Mouse (Mus musculus) adrenal gland, adult 2 months (tissue): ENCODE results near the gene Adamts17. TPM values are rescaled to one million over a fixed set of nuclear protein-coding genes. Genes with fewer than 3 reads are reported as not detected.

Experiments used
- DNase-seq: peaks from one replicate; pipeline ENCODE4 v3.0.0; 2021
- long read RNA-seq: library from polyadenylated mRNA; stranded (forward); transcript quantifications from one replicate; pipeline ENCODE4 v2.0.0, GENCODE M21; 2021
- polyA plus RNA-seq: library from polyadenylated mRNA; depleted of rRNA; stranded (reverse); fragments of >200 nt; gene quantifications from 2 replicates; pipeline ENCODE4 v1.2.3, GENCODE M21; 2012; rRNA removed
- total RNA-seq, 2 experiments: library from RNA; stranded (reverse); gene quantifications; 2 replicates each; pipeline ENCODE4 v1.2.3; 2021

The Adamts17 gene
- total RNA-seq (1 to 10 TPM; 2.2 to 4.3 TPM), polyA plus RNA-seq (4.6 and 6.3 TPM in 2 replicates)
- long read RNA-seq, partial matches to known transcripts: 0 of 1 reads
- long read RNA-seq, other reads (novel, unspliced or antisense): 1 of 1 reads

- DNase-seq: peak; percentile 94
Measured at GRCm38 (mm10) chr7:66839463-66840007, at the start of gene Adamts17. Gene Adamts17 (plus strand): TSS chr7:66839735.

GRCm38 (mm10) chr7:66789860-66790748 lies 49.4 kb upstream of the Adamts17 start:
- no peak for DNase-seq

GRCm38 (mm10) chr7:66791022-66791421 lies 48.5 kb upstream of the Adamts17 start:
- DNase-seq: no peak

- DNase-seq: no peak
Measured at GRCm38 (mm10) chr7:66796909-66797308, 42.6 kb upstream of the Adamts17 start.

GRCm38 (mm10) chr7:66797345-66797744 lies 42.2 kb upstream of the Adamts17 start:
- DNase-seq: no peak

GRCm38 (mm10) chr7:66798826-66799225 lies 40.7 kb upstream of the Adamts17 start:
- DNase-seq: peak; percentile 33

GRCm38 (mm10) chr7:66800784-66801183 lies 38.8 kb upstream of the Adamts17 start:
- peak; percentile 33 for DNase-seq

- peak; percentile 90 for DNase-seq
Measured at GRCm38 (mm10) chr7:66801785-66802184, 37.8 kb upstream of the Adamts17 start.

- DNase-seq: no peak
Measured at GRCm38 (mm10) chr7:66803798-66804197, 35.7 kb upstream of the Adamts17 start.

- DNase-seq: peak; percentile 55
Measured at GRCm38 (mm10) chr7:66806801-66807200, 32.7 kb upstream of the Adamts17 start.

- DNase-seq: no peak
Measured at GRCm38 (mm10) chr7:66810436-66810835, 29.1 kb upstream of the Adamts17 start.

- DNase-seq: no peak
Measured at GRCm38 (mm10) chr7:66811294-66811693, 28.2 kb upstream of the Adamts17 start.

GRCm38 (mm10) chr7:66812289-66812688 lies 27.2 kb upstream of the Adamts17 start:
- no peak for DNase-seq

- DNase-seq: peak; percentile 49
Measured at GRCm38 (mm10) chr7:66812737-66813136, 26.8 kb upstream of the Adamts17 start.

GRCm38 (mm10) chr7:66813172-66813571 lies 26.4 kb upstream of the Adamts17 start:
- DNase-seq: no peak

- no peak for DNase-seq
Measured at GRCm38 (mm10) chr7:66815526-66815925, 24.0 kb upstream of the Adamts17 start.

- peak; percentile 48 for DNase-seq
Measured at GRCm38 (mm10) chr7:66820034-66820433, 19.5 kb upstream of the Adamts17 start.

GRCm38 (mm10) chr7:66830803-66831202 lies 8.7 kb upstream of the Adamts17 start:
- no peak for DNase-seq

GRCm38 (mm10) chr7:66831295-66831694 lies 8.2 kb upstream of the Adamts17 start:
- no peak for DNase-seq

GRCm38 (mm10) chr7:66840008-66840719 lies 629 bp downstream of the Adamts17 start:
- DNase-seq: peak; percentile 69

GRCm38 (mm10) chr7:66841165-66841564 lies 1.6 kb downstream of the Adamts17 start:
- DNase-seq: no peak

GRCm38 (mm10) chr7:66842021-66842420 lies 2.5 kb downstream of the Adamts17 start:
- DNase-seq: peak; percentile 83

GRCm38 (mm10) chr7:66843846-66844245 lies 4.3 kb downstream of the Adamts17 start:
- DNase-seq: no peak
